Mouse (Mus musculus) large intestine, adult 2 months (tissue): ENCODE results near the gene Smyd5. TPM values are rescaled to one million over a fixed set of nuclear protein-coding genes. Genes with fewer than 3 reads are reported as not detected.

ENCODE experiments used
- DNase-seq: peaks from one replicate; pipeline ENCODE4 v3.0.0-alpha.2; 2012; ENCODE audit warnings: low read depth, low spot score
- WGBS: fragments of 180-500 bp; shearing (Covaris S2); methylation state at CpG from one replicate; pipeline ENCODE4 v1.1.7; 2018; 5-methylcytosine and 5-hydroxymethylcytosine counted together
- polyA plus RNA-seq: library from polyadenylated mRNA; depleted of rRNA; stranded (reverse); fragments of >200 nt; gene quantifications from 2 replicates; pipeline ENCODE4 v1.2.3, GENCODE M21; 2012; rRNA removed

The Smyd5 gene
- polyA plus RNA-seq, 1 experiment: 18.1 TPM

DNA sequence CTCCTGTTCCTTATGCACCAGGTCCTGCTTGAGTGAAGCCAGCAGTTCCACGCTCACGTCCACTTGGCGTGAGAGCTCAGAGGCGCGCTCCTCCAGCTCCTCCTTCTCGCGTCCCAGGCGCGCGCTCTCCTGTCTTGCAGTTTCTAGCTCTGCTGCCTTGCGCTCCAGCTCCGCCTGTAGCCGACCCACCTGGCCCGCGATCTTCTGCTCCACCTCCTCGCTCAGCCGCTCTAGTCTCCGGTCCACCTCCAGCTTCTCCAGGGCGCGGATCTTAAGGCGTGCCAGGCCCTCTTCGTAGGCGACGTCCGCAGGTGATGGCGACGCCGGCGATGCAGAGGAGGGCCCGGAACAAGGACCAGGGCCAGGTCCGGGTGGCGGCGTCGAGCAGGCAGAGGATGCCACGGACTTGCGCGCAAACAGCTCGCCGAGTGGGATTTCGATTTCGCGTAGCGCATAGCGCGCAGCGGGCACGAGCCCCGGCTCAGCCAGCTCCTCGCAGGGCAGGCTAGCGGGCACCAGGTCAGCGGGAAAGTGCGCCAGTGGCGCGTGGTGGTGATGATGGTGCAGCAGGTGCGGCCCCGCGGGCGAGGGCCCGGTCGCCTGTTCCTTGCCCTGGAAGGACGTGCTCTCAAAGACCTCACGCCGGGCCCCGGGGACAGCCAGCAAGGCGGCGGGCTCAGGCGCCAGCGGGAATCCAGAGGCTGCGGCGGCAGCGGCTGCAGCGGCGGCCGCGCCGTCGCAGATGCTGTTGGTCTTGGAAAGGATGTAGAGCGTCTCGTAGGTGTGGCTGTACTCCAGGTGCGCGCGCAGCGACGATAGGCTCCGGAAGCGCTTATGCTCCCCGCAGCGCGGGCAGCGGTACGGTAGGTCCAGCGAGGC is 52.3 kb downstream of the Smyd5 start:
- WGBS: 3% methylated on average over 92 of the region's 92 CpGs
- no peak for DNase-seq

DNA sequence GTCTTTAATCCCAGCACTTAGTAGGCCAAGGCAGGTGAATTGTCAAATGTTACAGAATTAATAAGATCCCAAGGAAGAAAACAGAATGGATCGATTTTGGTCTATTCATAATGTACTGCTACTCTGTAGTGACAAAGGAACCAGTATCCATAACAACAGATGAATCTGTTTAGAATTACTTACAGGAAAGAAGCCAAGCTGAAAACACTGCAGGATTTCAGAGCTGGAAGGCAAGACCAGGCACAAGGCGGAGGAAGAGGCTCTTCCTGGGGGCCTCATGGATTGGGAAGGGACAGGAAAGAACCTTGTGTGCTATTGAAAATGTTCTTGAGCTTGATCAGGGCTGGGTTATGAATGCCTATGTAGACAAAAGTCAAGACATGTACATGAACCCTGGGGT is 53.9 kb downstream of the Smyd5 start:
- no peak for DNase-seq
- WGBS: 79% methylated on average over 2 of the region's 2 CpGs

DNA sequence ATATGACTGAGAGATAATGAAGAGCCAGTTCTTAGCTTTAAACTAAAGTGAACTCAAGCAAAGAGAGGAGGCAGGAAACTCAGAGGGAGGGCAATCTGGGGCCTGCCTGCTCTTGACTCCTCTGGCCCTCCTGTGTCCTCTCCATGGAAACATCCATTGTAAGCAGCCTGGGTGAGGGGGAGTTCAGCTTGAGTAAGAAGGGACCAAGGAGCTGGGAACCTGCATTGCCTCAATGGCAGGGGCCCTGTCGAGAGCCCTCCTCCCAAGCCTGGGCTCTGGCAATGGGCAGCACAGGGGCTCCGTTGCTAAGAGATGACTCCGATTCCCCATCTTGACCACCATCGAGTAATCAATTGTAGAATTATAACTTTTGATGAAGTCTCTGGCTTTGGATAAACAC is 56.7 kb downstream of the Smyd5 start:
- 92% methylated on average over 4 of the region's 4 CpGs for WGBS
- DNase-seq: no peak

DNA sequence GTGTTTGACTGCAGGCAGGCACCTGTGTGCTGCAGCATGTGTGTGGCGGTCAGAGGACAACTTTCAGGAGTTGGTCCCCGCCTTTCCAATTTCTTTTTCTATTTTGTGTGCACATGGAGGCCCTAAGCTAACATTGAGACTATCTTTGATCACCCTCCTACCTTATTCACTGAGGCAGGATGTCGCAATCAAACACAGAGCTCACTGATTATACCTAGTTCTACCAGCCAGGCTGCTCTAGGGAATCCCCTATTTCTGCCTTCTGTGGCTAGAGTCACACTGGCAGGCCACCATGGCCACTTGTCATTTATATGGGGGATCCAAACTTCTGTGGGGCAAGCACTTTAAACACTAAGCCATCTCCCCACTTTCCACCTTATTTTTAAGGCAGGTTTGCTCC is 57.9 kb downstream of the Smyd5 start:
- no peak for DNase-seq
- WGBS: 40% methylated on average over 3 of the region's 3 CpGs

DNA sequence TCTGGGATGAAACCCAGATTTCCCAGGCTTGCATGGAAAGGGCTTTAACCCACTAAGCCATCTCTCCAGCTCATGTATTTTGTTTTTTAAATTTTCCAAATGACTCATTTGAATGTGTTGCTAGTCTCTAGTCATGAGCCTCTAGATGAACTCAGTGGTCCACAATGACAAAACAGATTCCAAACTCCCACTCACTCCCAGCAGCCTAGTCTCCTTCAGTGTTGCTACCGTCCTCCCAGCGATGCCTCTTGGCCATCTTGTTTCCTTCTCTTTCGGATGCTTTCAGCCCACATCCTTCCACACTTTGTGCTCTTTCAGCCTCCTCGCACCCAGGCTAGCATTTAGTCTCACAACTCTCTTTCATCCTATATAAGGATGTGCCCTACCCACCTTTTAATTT is 58.5 kb downstream of the Smyd5 start:
- no peak for DNase-seq
- WGBS: 92% methylated on average over 4 of the region's 4 CpGs

DNA sequence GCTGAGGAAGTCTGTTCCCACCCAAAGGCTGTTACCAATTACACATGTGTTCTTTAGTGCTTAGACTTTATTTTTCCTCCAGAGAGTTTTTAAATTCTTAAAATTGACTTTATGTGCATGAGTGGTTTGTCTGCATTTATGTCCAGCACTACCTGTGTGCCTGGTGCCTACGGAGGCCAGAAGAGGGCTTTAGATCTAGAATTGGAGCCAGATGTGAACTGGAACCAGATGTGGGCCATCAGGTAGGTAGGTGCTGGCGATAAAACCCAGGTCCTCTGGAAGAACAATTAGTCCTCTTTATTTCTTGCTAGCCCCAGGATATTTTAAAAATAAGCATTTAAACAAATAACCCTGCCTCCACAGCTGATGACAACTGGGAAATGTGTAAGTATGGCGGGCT is 59.8 kb downstream of the Smyd5 start:
- WGBS: 87% methylated on average over 3 of the region's 3 CpGs
- no peak for DNase-seq

Other genes starting within 250 kb of the Smyd5 start
- not detected in 2 replicates for gene Emx1, start 244.6 kb upstream of the Smyd5 start, polyA plus RNA-seq
- 1.2 and 1.3 TPM in 2 replicates for gene Sfxn5, start 98.6 kb upstream of the Smyd5 start, polyA plus RNA-seq
- gene Rab11fip5, start 57.4 kb upstream of the Smyd5 start, polyA plus RNA-seq: 3.3 and 4.0 TPM in 2 replicates
- not detected in 2 replicates for gene Noto, start 8.1 kb upstream of the Smyd5 start, polyA plus RNA-seq
- gene Cct7, start 19.5 kb downstream of the Smyd5 start, polyA plus RNA-seq: 117 and 123 TPM in 2 replicates
- gene Pradc1, start 20.0 kb downstream of the Smyd5 start, polyA plus RNA-seq: 23.4 and 25.5 TPM in 2 replicates
- gene Fbxo41, start 71.0 kb downstream of the Smyd5 start, polyA plus RNA-seq: 0.14 and 0.20 TPM in 2 replicates
- gene Egr4, start 81.6 kb downstream of the Smyd5 start, polyA plus RNA-seq: 0.04 TPM in 1 of 2 replicates, not detected in the other
- gene Alms1, start 155.5 kb downstream of the Smyd5 start, polyA plus RNA-seq: 0.43 and 0.69 TPM in 2 replicates